ENCODE assay signal across 7 mouse cellular contexts in the genomic region with DNA sequence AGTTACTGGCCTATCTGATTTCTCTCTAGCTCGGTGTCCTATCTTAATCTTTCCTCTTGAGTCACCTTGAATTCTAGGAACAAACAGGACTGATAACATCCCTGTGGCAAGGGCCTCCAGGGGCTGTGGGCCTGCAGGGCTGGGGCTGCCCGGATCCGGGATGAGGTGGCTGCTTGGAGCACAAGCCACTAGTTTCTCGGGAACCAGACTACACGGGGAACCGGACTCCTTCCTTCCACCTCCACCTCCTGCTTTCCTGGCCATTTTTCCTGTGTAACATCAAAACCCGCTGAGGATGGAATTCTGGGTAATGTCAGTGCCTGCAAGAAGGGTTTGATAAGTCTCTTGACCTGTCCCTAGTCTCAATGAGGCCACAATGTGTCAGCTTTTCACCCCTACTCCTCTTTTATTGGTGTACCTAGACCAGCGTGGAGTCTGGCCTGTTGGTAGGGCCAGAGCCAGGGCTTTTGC. TPM values are rescaled to one million over a fixed set of nuclear protein-coding genes. Genes with fewer than 3 reads are reported as not detected.
DNase-seq lines count a peak whose midpoint lies in the region; ATAC-seq lines count a peak whose summit lies in the region.

No protein-coding gene starts in this region.

- peak overlapping the region; percentile 66 for H3K27ac ChIP-seq in forebrain, embryonic 13.5 days
- H3K27ac ChIP-seq in intestine, embryonic 16.5 days (ENCODE audit: low read length) = peak overlapping the region; percentile 61
- H3K27ac ChIP-seq in midbrain, embryonic 14.5 days (replicated peaks; ENCODE audit: low read depth, low read length) = peak overlapping the region; percentile 66

- no peaks in the 10 kb centered on the region for H3K27me3 ChIP-seq in forebrain, embryonic 13.5 days
- H3K27me3 ChIP-seq in intestine, embryonic 16.5 days (replicated peaks; ENCODE audit: control insufficient read depth, insufficient read depth, low read length) = no peaks in the 10 kb centered on the region
- no peaks in the 10 kb centered on the region for H3K27me3 ChIP-seq in midbrain, embryonic 14.5 days (ENCODE audit: control insufficient read depth, insufficient read depth, low read length)

- ATAC-seq in forebrain, embryonic 13.5 days = no peak
- no peak for ATAC-seq in intestine, embryonic 16.5 days
- no peak for ATAC-seq in midbrain, embryonic 14.5 days (ENCODE audit: low FRiP score, low TSS enrichment)

- peak; percentile 14 for DNase-seq in ovary, postnatal 36 days (ENCODE audit: low spot score)
- no peak for DNase-seq in ovary, postnatal 10 days (ENCODE audit: low spot score)
- DNase-seq in midbrain, embryonic 14.5 days = peak; percentile 9
- DNase-seq in layer of hippocampus, postnatal 25 days (ENCODE audit: extremely low spot score in 1 of 2, low spot score in 1 of 2) = no peak
- no peak for DNase-seq in embryo, embryonic 9.5 days (ENCODE audit: extremely low spot score)

- WGBS in forebrain, embryonic 13.5 days = 82% methylated on average over 8 of the region's 8 CpGs
- WGBS in intestine, embryonic 16.5 days = 56% methylated on average over 8 of the region's 8 CpGs
- WGBS in midbrain, embryonic 14.5 days = 75% methylated on average over 8 of the region's 8 CpGs

- no peaks in the 10 kb centered on the region for H3K36me3 ChIP-seq in forebrain, embryonic 13.5 days (ENCODE audit: poor library complexity, severe bottlenecking)
- no peaks in the 10 kb centered on the region for H3K36me3 ChIP-seq in intestine, embryonic 16.5 days (ENCODE audit: control insufficient read depth, insufficient read depth, low read length)
- H3K36me3 ChIP-seq in midbrain, embryonic 14.5 days (ENCODE audit: control insufficient read depth, insufficient read depth, low read length) = no peaks in the 10 kb centered on the region

- no peak overlapping the region; the same call in 1 of the 2 replicates for H3K9ac ChIP-seq in forebrain, embryonic 13.5 days
- H3K9ac ChIP-seq in intestine, embryonic 16.5 days (ENCODE audit: low read depth, low read length) = peak overlapping the region; percentile 23; the same call in 1 of the 2 replicates
- peak overlapping the region; percentile 36; the same call in 1 of the 2 replicates for H3K9ac ChIP-seq in midbrain, embryonic 14.5 days (replicated peaks; ENCODE audit: low read length)

- no peaks in the 10 kb centered on the region; the same call in 1 of the 2 replicates for H3K9me3 ChIP-seq in forebrain, embryonic 13.5 days (replicated peaks)
- H3K9me3 ChIP-seq in intestine, embryonic 16.5 days (ENCODE audit: control insufficient read depth, low read length) = no peaks in the 10 kb centered on the region
- H3K9me3 ChIP-seq in midbrain, embryonic 14.5 days (ENCODE audit: control insufficient read depth, low read length) = no peaks in the 10 kb centered on the region

- H3K4me3 ChIP-seq in forebrain, embryonic 13.5 days = no peak overlapping the region
- H3K4me3 ChIP-seq in intestine, embryonic 16.5 days (ENCODE audit: low read length) = no peak overlapping the region
- peak overlapping the region; percentile 97; the same call in 1 of the 2 replicates for H3K4me3 ChIP-seq in midbrain, embryonic 14.5 days (replicated peaks; ENCODE audit: low read depth, low read length)

- peaks cover 41% of the 10 kb centered on the region for H3K4me1 ChIP-seq in forebrain, embryonic 13.5 days
- peaks cover 25% of the 10 kb centered on the region for H3K4me1 ChIP-seq in intestine, embryonic 16.5 days (ENCODE audit: control insufficient read depth, insufficient read depth, low read length)
- peaks cover 17% of the 10 kb centered on the region for H3K4me1 ChIP-seq in midbrain, embryonic 14.5 days (ENCODE audit: control insufficient read depth, insufficient read depth, low read length)

- peak overlapping the region; percentile 74 for H3K4me2 ChIP-seq in forebrain, embryonic 13.5 days
- no peak overlapping the region; the same call in 1 of the 2 replicates for H3K4me2 ChIP-seq in intestine, embryonic 16.5 days (ENCODE audit: low read depth, low read length)
- peak overlapping the region; percentile 68 for H3K4me2 ChIP-seq in midbrain, embryonic 14.5 days (ENCODE audit: low read length)

RNA-seq across cellular contexts. Expression of gene Bicral, which starts 3.6 kb away (rescaled TPM):
- 5.2 and 5.8 TPM in 2 replicates for polyA plus RNA-seq in forebrain, embryonic 13.5 days (2015; fragmentation: Nextera tagmentation; extraction: Ambion mirVana)
- polyA plus RNA-seq in intestine, embryonic 16.5 days (2015; fragmentation: Nextera tagmentation; extraction: Ambion mirVana) = 3.0 TPM in 2 replicates
- polyA plus RNA-seq in midbrain, embryonic 14.5 days (2014; fragmentation: Nextera tagmentation; extraction: Ambion mirVana) = 10.2 and 11.6 TPM in 2 replicates
- total RNA-seq in layer of hippocampus, postnatal 25 days (2021) = 10 to 100 TPM; 47.5 to 60.3 TPM

RNA-seq across cellular contexts. Expression of gene Tbcc, which starts 35.8 kb away (rescaled TPM):
- polyA plus RNA-seq in forebrain, embryonic 13.5 days (2015; fragmentation: Nextera tagmentation; extraction: Ambion mirVana) = 51.3 and 53.5 TPM in 2 replicates
- 31.8 and 35.8 TPM in 2 replicates for polyA plus RNA-seq in intestine, embryonic 16.5 days (2015; fragmentation: Nextera tagmentation; extraction: Ambion mirVana)
- polyA plus RNA-seq in midbrain, embryonic 14.5 days (2014; fragmentation: Nextera tagmentation; extraction: Ambion mirVana) = 62.8 and 67.6 TPM in 2 replicates
- total RNA-seq in layer of hippocampus, postnatal 25 days (2021) = 10 to 100 TPM; 34.6 to 36.7 TPM

RNA-seq across cellular contexts. Expression of gene Prph2, which starts 55.6 kb away (rescaled TPM):
- polyA plus RNA-seq in forebrain, embryonic 13.5 days (2015; fragmentation: Nextera tagmentation; extraction: Ambion mirVana) = not detected in 2 replicates
- not detected in 2 replicates for polyA plus RNA-seq in intestine, embryonic 16.5 days (2015; fragmentation: Nextera tagmentation; extraction: Ambion mirVana)
- polyA plus RNA-seq in midbrain, embryonic 14.5 days (2014; fragmentation: Nextera tagmentation; extraction: Ambion mirVana) = not detected in 2 replicates
- not detected for total RNA-seq in layer of hippocampus, postnatal 25 days (2021)

Comparison
In these comparisons a context has a peak if more than half of its experiments do, and no peak if none do; other contexts are left out.
1. DNase-seq: peak in ovary, postnatal 36 days (single experiment) and midbrain, embryonic 14.5 days (single experiment); none in ovary, postnatal 10 days (single experiment), layer of hippocampus, postnatal 25 days (0 of 2) and embryo, embryonic 9.5 days (single experiment).
2. Peak in every context shown above with its lines, with median percentiles within 50 percentile points of each other: H3K27ac ChIP-seq.